Mouse (Mus musculus) adrenal gland, postnatal 36 days (tissue): Measurements from ENCODE around the gene Slc36a3. TPM values are rescaled to one million over a fixed set of nuclear protein-coding genes. Genes with fewer than 3 reads are reported as not detected.

Source experiments
- total RNA-seq, 2 experiments: library from RNA; stranded (reverse); gene quantifications; 2 replicates each; pipeline ENCODE4 v1.2.3; 2021

Gene Slc36a3
- total RNA-seq, 2 experiments from 2014 or later, result not detected

Other genes starting within 250 kb of the Slc36a3 start
- gene Gpx3, start 249.3 kb downstream of the Slc36a3 start, total RNA-seq, result 100 to 1,000 TPM; 262 to 383 TPM
- 10 to 100 TPM; 66.4 to 76.0 TPM for gene Tnip1, start 188.8 kb downstream of the Slc36a3 start, total RNA-seq
- 100 to 1,000 TPM; 114 to 115 TPM for gene Anxa6, start 118.3 kb downstream of the Slc36a3 start, total RNA-seq
- 1 to 10 TPM; 7.3 to 10.0 TPM for gene Ccdc69, start 73.6 kb downstream of the Slc36a3 start, total RNA-seq
- gene Gm2a, start 53.6 kb downstream of the Slc36a3 start, total RNA-seq, result 100 to 1,000 TPM; 220 to 225 TPM
- 10 to 100 TPM; 89.2 to 97.0 TPM for gene Slc36a2, start 33.4 kb upstream of the Slc36a3 start, total RNA-seq
- gene Slc36a1, start 52.6 kb upstream of the Slc36a3 start, total RNA-seq, result 10 to 100 TPM; 14.5 to 18.4 TPM
- gene Fat2, start 184.9 kb upstream of the Slc36a3 start, total RNA-seq, result under 1 TPM; 0.07 TPM